Mouse (Mus musculus): ENCODE measurements around the gene Arl16. TPM values are rescaled to one million over a fixed set of nuclear protein-coding genes. Genes with fewer than 3 reads are reported as not detected.

The Arl16 gene
- polyA plus RNA-seq, 2 experiments: 9.9 to 13.0 TPM

DNA sequence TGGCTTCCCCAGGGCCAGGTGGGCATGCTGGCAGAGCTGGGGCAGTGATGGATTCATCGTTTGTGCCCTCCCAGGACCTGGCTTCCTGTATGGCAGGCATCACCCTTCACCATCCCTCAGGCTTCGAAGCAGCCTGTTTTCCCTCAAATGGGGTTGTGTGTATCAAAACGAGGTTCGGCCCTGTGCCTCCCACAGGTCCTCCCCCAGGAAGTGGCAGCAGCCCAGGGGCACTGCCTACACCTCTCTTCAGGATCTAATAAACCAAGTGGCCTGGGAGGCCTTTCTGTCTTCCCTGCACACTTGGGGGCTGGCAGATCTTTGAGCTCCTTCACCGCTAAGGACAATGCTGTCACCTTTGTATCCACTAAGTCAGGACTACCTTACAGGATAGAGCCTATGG, 31.5 kb upstream of the Arl16 start:
- 80% methylated on average over 5 of the region's 5 CpGs for WGBS (ENCODE audit: insufficient replicate concordance)
- TF ChIP-seq CTCF (IDR thresholded peaks at IDR 0.05; ENCODE audit: low read depth) (no peak), EP300 (IDR thresholded peaks at IDR 0.05; ENCODE audit: low read depth) (no peak)
- Histone ChIP-seq H3K4me1 (replicated peaks; ENCODE audit: control insufficient read depth in 2 of 2, insufficient read depth in 2 of 2, low read length in 1 of 2) (no peaks in the 10 kb centered on the region), H3K9ac (replicated peaks) (no peak overlapping the region), H3K4me3 (ENCODE audit: insufficient read depth in 1 of 2, low read depth in 2 of 2, low read length in 2 of 2) (no peak overlapping the region), H3K27me3 (ENCODE audit: control insufficient read depth, insufficient read depth, low read length) (no peaks in the 10 kb centered on the region), H3K4me2 (ENCODE audit: low read depth) (no peak overlapping the region), H3K9me3 (ENCODE audit: control insufficient read depth, low read length) (no peaks in the 10 kb centered on the region), H3K27ac (no peak overlapping the region), H3K36me3 (replicated peaks; ENCODE audit: control insufficient read depth, insufficient read depth, low read depth) (peaks cover 13% of the 10 kb centered on the region)
- no peak for ATAC-seq (ENCODE audit: insufficient read depth)
- no peak for DNase-seq (ENCODE audit: low read depth in 3 of 3, low spot score in 3 of 3)

DNA sequence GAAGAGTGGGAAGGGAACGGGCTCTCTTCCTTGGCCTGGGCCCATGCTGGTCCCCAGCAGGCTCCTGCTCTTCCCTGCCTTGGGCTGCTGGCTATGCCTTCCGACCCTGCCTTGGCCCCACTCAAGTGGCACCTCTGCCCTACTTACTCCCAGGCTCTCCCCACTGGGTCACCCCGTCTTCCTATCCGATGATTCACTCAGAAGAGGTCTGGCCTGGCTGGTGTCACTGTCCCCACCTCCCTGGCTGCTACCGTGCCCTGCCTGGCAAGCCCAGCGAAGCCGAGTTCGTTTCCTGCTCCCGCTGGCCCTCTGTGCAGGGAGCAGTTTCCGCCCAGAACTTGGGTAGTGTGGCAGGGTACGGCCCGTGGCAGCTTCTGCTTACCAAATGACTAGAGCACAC, 30.8 kb upstream of the Arl16 start:
- Histone ChIP-seq H3K4me2 (ENCODE audit: low read depth) (no peak overlapping the region), H3K4me1 (replicated peaks; ENCODE audit: control insufficient read depth in 2 of 2, insufficient read depth in 2 of 2, low read length in 1 of 2) (peaks cover under 1% of the 10 kb centered on the region in 2 experiments; a peak in 1 of 4 replicates), H3K27ac (no peak overlapping the region), H3K4me3 (ENCODE audit: insufficient read depth in 1 of 2, low read depth in 2 of 2, low read length in 2 of 2) (no peak overlapping the region), H3K36me3 (replicated peaks; ENCODE audit: control insufficient read depth, insufficient read depth, low read depth) (peaks cover 13% of the 10 kb centered on the region), H3K9ac (replicated peaks) (no peak overlapping the region), H3K27me3 (ENCODE audit: control insufficient read depth, insufficient read depth, low read length) (no peaks in the 10 kb centered on the region), H3K9me3 (ENCODE audit: control insufficient read depth, low read length) (no peaks in the 10 kb centered on the region)
- no peak for DNase-seq (ENCODE audit: low read depth in 3 of 3, low spot score in 3 of 3)
- no peak for ATAC-seq (ENCODE audit: insufficient read depth)
- TF ChIP-seq CTCF (IDR thresholded peaks at IDR 0.05; ENCODE audit: low read depth) (no peak), EP300 (IDR thresholded peaks at IDR 0.05; ENCODE audit: low read depth) (no peak)
- WGBS (ENCODE audit: insufficient replicate concordance): 88% methylated on average over 12 of the region's 12 CpGs

DNA sequence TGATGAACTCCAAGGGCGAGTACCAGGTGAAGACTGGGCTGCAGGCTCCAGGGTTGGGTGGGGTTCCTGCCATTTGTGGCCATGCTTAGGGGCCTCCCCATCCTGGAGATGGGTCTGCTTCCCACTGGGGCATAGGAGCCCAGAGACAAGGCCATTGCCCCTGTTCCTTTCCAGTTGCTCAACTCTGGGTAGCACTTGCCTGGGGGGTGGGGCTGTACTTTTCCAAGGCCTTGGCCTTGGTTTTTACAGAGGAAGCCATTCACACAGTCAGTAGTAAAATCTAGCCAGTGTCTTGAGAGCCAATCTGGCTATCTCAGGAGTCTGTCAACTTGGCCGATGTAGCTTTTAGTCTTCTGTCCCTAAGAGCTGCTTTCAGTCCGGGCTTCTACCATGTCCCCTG, 30.0 kb upstream of the Arl16 start:
- TF ChIP-seq CTCF (IDR thresholded peaks at IDR 0.05; ENCODE audit: low read depth) (no peak), EP300 (IDR thresholded peaks at IDR 0.05; ENCODE audit: low read depth) (no peak)
- H3K4me1 ChIP-seq (replicated peaks; ENCODE audit: control insufficient read depth in 2 of 2, insufficient read depth in 2 of 2, low read length in 1 of 2): peaks cover 3 to 6% of the 10 kb centered on the region in 2 experiments; a peak in 3 of 4 replicates
- no peaks in the 10 kb centered on the region for H3K27me3 ChIP-seq (ENCODE audit: control insufficient read depth, insufficient read depth, low read length)
- H3K36me3 ChIP-seq (replicated peaks; ENCODE audit: control insufficient read depth, insufficient read depth, low read depth): peaks cover 13% of the 10 kb centered on the region
- no peaks in the 10 kb centered on the region for H3K9me3 ChIP-seq (ENCODE audit: control insufficient read depth, low read length)
- no peak overlapping the region for H3K4me2 ChIP-seq (ENCODE audit: low read depth)
- no peak for ATAC-seq (ENCODE audit: insufficient read depth)
- no peak overlapping the region for H3K9ac ChIP-seq (replicated peaks)
- 85% methylated on average over 3 of the region's 3 CpGs for WGBS (ENCODE audit: insufficient replicate concordance)
- no peak overlapping the region for H3K27ac ChIP-seq
- DNase-seq (ENCODE audit: low read depth in 3 of 3, low spot score in 3 of 3): no peak
- no peak overlapping the region for H3K4me3 ChIP-seq (ENCODE audit: insufficient read depth in 1 of 2, low read depth in 2 of 2, low read length in 2 of 2)

DNA sequence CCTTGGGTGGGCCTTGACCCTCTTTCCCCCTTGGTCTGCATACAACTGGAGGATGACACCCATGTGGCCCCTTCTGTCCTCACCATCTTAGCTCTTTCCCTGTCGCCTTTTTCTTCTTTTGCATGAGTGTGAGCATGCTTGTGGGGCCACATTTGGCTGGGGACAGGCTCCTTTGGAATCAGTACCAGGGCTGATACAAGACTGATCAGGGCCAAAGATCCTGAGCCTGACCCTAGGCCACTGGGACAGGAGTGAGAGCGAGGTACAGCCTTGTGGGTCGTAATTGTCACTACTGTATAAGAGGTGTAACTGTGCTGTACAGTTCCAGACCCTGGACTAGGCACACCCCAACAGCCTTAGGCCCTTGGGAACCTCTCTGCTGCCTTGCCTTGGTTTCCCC, 26.5 kb upstream of the Arl16 start:
- DNase-seq (ENCODE audit: low read depth in 3 of 3, low spot score in 3 of 3): no peak
- 71% methylated on average over 3 of the region's 3 CpGs for WGBS (ENCODE audit: insufficient replicate concordance)

DNA sequence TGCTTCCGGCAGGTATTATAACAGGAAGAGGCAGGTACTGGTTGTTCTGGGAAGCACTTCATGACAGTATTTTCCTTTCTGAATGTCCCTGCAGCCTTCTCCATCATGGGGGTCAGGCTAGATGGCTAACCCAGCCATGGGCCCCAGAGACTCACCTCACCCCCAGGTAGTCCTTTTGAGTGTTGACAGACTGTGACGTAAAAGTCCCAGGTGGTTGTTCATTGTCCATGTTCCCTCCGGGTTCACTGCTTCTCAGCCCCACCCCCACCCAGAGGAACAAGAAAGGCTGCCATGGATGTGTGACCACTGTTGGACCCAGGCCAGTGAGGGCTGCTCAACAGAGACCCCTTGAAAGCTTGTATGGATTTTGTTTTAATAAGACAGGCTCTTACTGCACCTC, 25.9 kb upstream of the Arl16 start:
- TF ChIP-seq CTCF (IDR thresholded peaks at IDR 0.05; ENCODE audit: low read depth) (no peak), EP300 (IDR thresholded peaks at IDR 0.05; ENCODE audit: low read depth) (no peak)
- 79% methylated on average over 3 of the region's 3 CpGs for WGBS (ENCODE audit: insufficient replicate concordance)
- Histone ChIP-seq H3K36me3 (replicated peaks; ENCODE audit: control insufficient read depth, insufficient read depth, low read depth) (peaks cover 21% of the 10 kb centered on the region), H3K9ac (replicated peaks) (peak overlapping the region; percentile 13; the same call in 1 of the 2 replicates), H3K27me3 (ENCODE audit: control insufficient read depth, insufficient read depth, low read length) (no peaks in the 10 kb centered on the region), H3K4me2 (ENCODE audit: low read depth) (peak overlapping the region; percentile 90), H3K27ac (no peak overlapping the region), H3K9me3 (ENCODE audit: control insufficient read depth, low read length) (no peaks in the 10 kb centered on the region), H3K4me3 (ENCODE audit: insufficient read depth in 1 of 2, low read depth in 2 of 2, low read length in 2 of 2) (peak overlapping the region; percentile 33 to 80; a peak in 2 of 4 replicates), H3K4me1 (replicated peaks; ENCODE audit: control insufficient read depth in 2 of 2, insufficient read depth in 2 of 2, low read length in 1 of 2) (peaks cover 17 to 26% of the 10 kb centered on the region in 2 experiments)
- ATAC-seq (ENCODE audit: insufficient read depth) (no peak), DNase-seq (ENCODE audit: low read depth in 3 of 3, low spot score in 3 of 3) (no peak)

More for the DNA sequence above, 26.5 kb upstream of the Arl16 start:
- Histone ChIP-seq H3K4me1 (replicated peaks; ENCODE audit: control insufficient read depth in 2 of 2, insufficient read depth in 2 of 2, low read length in 1 of 2) (peaks cover 17 to 26% of the 10 kb centered on the region in 2 experiments), H3K4me3 (ENCODE audit: insufficient read depth in 1 of 2, low read depth in 2 of 2, low read length in 2 of 2) (no peak overlapping the region), H3K36me3 (replicated peaks; ENCODE audit: control insufficient read depth, insufficient read depth, low read depth) (peaks cover 15% of the 10 kb centered on the region), H3K4me2 (ENCODE audit: low read depth) (no peak overlapping the region), H3K27ac (no peak overlapping the region), H3K27me3 (ENCODE audit: control insufficient read depth, insufficient read depth, low read length) (no peaks in the 10 kb centered on the region), H3K9me3 (ENCODE audit: control insufficient read depth, low read length) (no peaks in the 10 kb centered on the region), H3K9ac (replicated peaks) (no peak overlapping the region)
- TF ChIP-seq EP300 (IDR thresholded peaks at IDR 0.05; ENCODE audit: low read depth) (no peak), CTCF (IDR thresholded peaks at IDR 0.05; ENCODE audit: low read depth) (no peak)
- ATAC-seq (ENCODE audit: insufficient read depth): no peak

All from liver, embryonic 14.5 days (tissue).